Mouse (Mus musculus): ENCODE measurements around the gene Ube2j1.

The Ube2j1 gene

DNA sequence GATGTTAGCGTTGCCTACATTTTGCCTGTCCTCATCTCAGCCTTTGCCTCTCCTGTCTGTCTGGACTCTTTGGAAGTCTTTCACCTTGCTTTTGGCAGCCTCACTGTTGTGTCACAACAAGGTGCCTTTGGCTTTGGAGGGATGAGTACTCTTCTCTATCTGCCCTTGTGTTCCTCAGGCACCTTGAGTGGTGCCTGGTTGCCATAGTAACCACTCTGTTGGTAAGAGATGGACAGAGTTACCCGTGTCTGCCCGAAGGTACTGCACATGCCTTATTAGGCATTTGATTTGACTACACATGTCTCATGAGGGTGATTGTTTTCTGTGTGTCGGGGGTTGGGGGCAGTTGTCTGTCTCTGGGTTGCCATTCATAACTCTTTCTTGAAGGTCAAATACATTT is 18.7 kb upstream of the Ube2j1 start:
- in situ Hi-C loops (cut with MboI, MseI), result no loop called here

DNA sequence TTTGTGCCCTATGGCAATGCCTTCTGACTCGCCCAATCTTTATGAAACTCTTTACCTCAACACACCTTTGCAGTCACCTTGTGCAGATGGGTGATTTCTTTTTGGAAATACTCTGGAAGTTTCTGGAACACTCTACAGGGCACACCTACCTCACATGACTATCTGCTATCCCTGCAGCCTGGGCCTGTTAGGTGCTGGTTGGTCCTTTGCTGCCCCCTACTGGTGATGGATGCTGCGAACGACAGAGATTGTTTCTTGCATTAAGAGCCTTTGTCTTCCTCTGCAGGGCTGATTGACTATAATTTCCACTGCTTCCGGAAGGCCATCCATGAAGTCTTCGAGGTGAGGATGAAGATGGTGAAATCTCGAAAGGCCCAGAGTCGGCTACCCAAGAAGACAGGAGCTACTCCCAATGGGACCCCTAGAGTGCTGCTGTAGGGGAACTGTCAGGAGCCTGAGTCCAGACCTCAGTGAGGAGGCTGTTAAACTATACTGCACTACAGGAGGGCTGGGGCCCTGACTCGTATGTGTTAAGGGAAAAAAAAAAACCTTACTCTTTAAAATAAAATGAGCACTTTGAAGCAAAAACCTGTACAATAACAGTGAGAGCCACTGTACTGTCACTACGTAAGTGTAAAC is 12.7 kb upstream of the Ube2j1 start:
- in situ Hi-C loops (cut with MboI, MseI), result no loop called here

GRCm38 (mm10) chr4:33024420-33024819 is 6.8 kb upstream of the Ube2j1 start:
- in situ Hi-C loops (cut with MboI, MseI), result no loop called here

DNA sequence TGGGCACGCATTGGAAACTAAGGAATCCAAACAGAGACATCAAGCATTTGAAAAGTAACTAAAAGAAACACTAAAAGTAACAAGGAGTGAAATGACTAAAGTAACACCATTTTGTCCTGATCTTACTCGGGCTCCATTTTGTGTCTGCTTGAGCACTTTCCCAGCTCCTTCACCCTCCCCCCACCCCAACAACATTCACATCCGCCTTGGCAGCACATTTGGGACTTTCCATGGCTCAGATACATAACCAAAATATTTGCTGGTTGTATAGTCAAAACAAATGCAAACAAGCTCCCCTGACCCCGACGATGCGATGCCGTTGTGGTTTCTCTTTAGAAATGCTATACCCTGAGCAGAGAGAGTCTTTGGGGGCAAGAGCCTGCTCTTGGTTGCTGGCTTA is 2.1 kb upstream of the Ube2j1 start:
- in situ Hi-C loops (cut with MboI, MseI), result no loop called here

DNA sequence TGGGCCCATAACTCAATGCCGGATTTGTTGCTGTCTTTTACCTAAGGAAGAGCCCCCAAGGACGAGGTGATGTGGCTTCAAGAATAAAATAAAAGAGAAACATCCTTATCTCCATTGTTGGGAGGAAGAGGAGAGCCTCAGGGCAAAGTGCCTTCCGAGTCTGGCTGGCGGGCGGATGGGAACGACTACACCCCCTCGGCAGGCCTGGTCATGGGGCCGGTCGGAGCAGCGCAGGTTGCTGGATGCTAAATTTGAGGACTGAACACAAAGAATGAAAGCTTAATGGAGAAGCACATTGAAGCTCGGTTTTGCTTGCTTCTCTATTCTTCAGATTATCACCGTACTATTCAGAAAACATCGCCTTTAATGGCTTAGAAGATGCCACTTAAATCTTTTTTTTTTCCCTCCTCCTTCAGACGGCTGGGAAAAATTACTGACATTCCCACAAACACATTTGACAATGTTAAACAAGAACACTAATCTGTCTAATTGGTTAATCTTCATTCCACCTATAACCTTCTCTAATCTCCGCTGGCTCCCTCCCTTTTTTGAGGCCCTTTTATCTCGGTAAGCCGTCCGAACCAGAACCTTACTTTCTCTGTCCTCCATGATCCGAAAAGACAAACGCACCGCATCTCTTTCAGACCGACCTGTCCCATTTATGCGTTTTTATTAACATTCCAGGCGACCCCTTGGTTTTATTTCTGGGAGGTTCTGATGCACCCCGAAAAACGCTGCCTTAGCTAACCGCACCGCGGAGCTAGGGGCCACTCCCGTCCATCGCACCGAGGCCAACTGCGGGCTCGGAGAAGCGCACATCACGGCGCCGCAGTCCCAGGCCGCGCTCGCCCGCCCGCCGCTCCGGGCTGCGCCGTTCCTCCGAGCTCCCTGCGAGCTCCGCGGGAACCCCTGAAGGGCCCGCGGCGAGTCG is 687 bp upstream of the Ube2j1 start:
- in situ Hi-C loops (cut with MboI, MseI), result no loop called here

DNA sequence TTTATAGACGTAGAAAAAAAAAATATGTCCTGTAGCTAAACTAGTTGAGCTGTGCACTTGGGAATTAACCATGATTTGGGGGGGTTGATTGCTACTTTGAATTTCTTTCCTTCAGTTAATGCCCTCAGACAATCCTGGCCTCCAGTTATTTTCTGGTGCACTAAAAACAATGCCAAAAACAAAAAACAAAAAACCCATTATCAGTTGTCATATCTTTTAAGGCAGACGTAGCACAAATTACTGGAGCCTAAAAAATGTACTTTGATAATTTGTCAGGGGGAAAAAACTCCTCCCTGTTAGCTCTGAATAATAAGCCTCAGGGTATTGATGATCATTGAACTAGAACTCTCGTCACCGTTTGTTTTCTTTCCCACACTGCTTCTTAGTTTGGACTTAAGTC is 829 bp downstream of the Ube2j1 start:
- in situ Hi-C loops (cut with MboI, MseI), result no loop called here

DNA sequence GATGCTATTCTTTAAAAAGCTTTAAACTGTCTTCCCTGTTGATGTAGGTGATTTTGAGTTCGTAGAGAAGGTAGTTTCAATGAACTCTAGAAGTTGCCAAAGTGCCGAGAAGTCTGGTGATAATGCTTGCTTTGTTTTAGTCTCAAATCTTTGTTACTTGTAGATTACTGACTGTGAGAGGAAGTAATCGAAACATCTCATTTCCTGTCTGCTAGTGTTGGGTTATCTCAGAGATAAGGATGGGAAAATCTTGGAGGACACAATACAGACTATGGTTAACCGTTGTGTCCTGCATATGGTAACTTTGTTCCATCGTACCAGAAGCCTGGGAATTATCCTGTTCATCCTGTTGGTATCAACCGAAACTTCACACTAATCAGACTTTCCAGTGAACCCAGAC is 2.3 kb downstream of the Ube2j1 start:
- in situ Hi-C loops (cut with MboI, MseI), result no loop called here

GRCm38 (mm10) chr4:33039826-33040225 is 8.6 kb downstream of the Ube2j1 start:
- in situ Hi-C loops (cut with MboI, MseI), result no loop called here

DNA sequence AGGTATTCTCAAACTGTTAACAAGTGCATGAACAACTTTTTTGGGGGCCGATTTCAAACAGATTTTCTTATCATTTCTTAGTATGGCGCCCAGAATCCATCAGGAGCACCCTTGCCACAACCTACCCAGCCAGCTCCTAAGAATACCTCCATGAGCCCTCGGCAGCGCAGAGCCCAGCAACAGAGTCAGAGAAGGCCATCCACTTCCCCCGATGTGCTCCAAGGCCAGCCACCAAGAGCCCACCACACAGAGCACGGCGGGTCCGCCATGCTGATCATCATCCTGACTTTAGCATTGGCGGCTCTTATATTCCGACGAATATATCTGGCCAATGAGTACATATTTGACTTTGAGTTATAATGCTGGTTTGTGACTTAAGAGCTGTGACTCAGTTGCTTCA is 18.4 kb downstream of the Ube2j1 start:
- in situ Hi-C loops (cut with MboI, MseI), result no loop called here

DNA sequence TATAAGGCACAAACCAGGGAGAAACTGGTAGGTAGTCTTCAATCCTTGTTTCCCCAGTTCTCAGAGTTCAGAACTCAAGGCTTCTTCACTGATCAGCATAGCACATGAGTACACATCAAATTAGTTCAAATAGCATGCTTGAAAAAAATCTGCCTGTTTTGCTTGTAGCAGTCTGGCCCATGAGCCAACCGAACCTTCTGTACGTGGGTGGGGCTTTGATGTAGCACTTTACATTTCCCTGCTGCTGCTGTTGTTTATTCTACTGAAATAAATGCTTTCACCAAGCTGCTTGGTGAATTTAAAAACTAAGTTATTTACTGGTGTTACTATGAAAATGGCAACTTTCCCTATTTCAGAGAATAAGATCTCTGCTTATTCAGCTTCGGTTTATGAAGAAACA is 20.8 kb downstream of the Ube2j1 start:
- in situ Hi-C loops (cut with MboI, MseI), result no loop called here

DNA sequence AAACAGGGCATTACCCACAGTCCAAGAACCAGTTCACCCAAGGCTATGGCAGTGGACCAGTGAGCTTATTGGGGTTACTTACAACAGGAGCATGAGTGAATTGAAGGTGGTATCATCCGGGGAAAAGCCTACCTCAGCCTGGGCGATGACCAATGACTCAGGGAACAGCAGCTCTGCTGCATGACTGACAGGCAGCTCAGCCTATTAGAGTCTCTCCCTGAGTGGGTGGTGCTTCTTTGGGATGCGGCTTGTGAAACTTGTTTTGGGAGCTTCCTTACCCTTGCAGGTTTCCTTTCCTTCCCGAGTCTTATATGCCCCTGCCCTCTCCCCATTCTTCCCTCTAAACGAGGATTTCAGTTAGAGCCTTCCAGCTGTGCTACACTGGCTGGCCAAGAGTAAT is 21.4 kb downstream of the Ube2j1 start:
- in situ Hi-C loops (cut with MboI, MseI), result no loop called here

GRCm38 (mm10) chr4:33054426-33054825 is 23.2 kb downstream of the Ube2j1 start:
- in situ Hi-C loops (cut with MboI, MseI), result no loop called here

DNA sequence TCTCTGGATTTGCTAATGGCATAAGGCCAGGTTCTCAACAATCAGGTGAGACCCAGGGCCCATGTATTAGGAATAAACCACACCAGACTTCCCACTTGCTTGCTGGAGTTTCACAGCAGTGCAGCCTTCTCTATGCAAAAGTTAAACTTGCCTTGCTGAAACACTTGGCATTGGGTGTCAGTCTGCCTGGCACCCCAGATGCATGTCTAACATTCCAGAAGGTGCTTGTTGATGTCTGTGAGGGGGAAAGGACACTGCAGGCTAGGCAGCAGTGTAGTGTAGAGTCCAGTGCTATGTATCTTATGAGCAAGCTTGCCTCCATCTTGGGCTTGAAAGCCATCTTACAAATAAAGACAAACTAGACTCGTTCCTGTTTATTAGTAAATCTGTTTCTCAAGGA is 25.1 kb downstream of the Ube2j1 start:
- in situ Hi-C loops (cut with MboI, MseI), result no loop called here

DNA sequence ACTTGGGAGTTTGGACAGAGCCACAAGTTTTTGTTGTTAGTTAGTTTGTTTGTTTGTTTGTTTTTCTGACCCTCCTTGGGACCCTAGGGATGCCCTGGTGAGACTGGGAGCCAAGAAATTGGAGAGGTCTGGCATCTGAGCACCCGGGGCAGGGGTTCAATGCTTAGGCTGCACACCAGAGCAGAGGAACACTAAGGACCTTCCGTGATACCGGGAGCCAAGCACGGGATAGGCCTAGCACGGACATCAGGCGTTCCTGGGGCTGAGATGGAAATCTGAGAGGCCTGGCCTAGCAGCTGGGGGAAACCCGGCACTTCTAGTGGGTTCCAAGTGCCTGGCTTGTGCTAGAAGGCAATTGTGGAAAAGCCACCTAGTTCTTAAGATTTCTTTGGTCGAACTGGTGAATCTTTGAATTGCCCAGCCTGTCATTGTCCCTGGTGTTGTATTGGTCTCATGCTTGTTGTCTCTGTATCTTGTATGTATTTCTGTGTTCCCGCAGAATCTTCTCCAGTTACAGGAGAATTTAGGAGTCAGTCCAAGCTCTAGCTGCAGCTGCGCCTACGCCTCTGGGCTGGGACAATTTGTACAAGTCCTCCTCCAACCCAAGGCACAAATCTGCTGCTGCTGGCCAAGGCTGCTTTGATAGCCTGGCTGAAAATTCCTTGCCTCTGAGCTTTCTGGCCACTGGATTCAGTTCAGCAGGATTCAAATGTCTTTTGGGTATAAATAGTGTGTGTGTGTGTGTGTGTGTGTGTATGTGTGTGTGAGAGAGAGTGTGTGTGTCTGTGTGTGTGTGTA is 26.9 kb downstream of the Ube2j1 start:
- in situ Hi-C loops (cut with MboI, MseI), result no loop called here

- in situ Hi-C loops (cut with MboI, MseI), result no loop called here
Observed at GRCm38 (mm10) chr4:33061158-33061557, 29.9 kb downstream of the Ube2j1 start.

DNA sequence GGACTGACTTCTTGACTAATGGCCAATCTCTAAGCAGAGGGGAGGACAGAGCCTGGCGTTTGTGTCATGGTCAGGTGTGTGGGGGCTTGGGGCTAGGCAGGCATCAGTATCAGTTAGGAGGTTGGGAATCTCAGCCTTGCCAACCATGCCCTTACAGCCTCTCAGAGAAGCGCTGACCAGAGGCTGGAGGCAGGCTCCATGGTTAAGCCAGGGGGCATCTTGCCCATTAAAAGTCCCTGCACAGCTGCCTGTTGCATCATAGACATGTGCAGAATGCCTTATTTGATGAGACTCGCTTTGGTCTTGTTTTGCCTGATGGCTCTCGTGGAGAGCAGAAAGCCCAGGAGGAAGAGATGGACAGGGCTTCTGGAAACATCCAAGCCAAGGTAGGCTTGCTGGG is 31.8 kb downstream of the Ube2j1 start, which contains the start of gene Gabrr2:
Gene Gabrr2 (plus strand): TSS at position 19 of the 400 bp plus-strand sequence.
- in situ Hi-C loops (cut with MboI, MseI), result no loop called here

- in situ Hi-C loops (cut with MboI, MseI), result no loop called here
Observed at GRCm38 (mm10) chr4:33064986-33065385, 33.8 kb downstream of the Ube2j1 start.

DNA sequence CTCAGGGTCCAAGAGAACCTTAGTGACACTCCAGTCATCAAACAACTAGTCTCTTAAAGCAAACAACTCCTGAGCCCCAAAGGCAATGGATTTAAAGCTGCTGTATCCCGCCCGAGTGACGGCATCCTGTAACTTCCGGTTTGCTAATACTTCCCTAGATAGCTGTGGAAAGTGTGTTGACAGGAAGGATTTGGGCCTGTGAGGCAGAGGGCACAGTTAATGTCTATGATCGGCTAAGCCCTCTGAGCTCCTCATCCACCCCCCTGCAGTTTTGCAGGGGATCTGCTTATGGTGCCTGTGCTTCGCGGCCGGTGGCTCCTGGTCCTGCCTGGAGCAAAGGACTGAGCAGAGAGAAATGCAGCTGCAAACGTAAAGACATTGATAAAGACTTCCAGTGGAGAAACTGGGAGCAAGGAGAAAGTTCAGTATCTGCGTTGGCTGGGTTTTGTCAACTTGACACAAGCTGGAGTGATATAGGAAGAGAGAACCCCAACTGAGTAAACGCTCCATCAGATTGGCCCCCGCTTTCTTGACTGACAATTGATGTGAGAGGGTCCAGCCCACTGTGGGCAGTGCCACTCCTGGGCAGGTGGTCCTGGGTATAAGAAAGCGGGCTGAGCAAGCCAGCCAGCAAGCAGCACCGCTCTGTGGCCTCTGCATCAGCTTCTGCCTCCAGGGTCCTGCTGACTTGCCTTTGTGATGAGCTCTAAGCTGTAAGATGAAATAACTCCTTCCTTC is 35.2 kb downstream of the Ube2j1 start:
- in situ Hi-C loops (cut with MboI, MseI), result no loop called here

- in situ Hi-C loops (cut with MboI, MseI), result no loop called here
Observed at GRCm38 (mm10) chr4:33067331-33067730, 36.1 kb downstream of the Ube2j1 start.

- in situ Hi-C loops (cut with MboI, MseI), result no loop called here
Observed at GRCm38 (mm10) chr4:33067826-33068225, 36.6 kb downstream of the Ube2j1 start.

GRCm38 (mm10) chr4:33068894-33069293 is 37.7 kb downstream of the Ube2j1 start:
- in situ Hi-C loops (cut with MboI, MseI), result no loop called here
